Comparison of ENCODE assay signal across 19 mouse cellular contexts in genomic region chr5:151185286-151185856, GRCm38 (mm10). TPM values are rescaled to one million over a fixed set of nuclear protein-coding genes. Genes with fewer than 3 reads are reported as not detected.
"Had no signal": no experiment of that assay in that cellular context is flagged by ENCODE, and none has a peak within 500 bp of the region (broad histone marks: within the 10 kb centered on the region; RNA-seq: fewer than 3 reads in every experiment).

No protein-coding gene starts in this region.

- H3K4me2 ChIP-seq: limb, embryonic 15.5 days; midbrain, embryonic 11.5 days; midbrain, embryonic 15.5 days; neural tube, embryonic 13.5 days had no signal

- H3K9me3 ChIP-seq: limb, embryonic 15.5 days; megakaryocyte, embryonic 14.5 days; midbrain, embryonic 15.5 days; neural tube, embryonic 13.5 days had no signal

- ATAC-seq: midbrain, embryonic 15.5 days had no signal

- H3K27me3 ChIP-seq: limb, embryonic 15.5 days; midbrain, embryonic 15.5 days; neural tube, embryonic 13.5 days had no signal

- H3K4me3 ChIP-seq: limb, embryonic 15.5 days; megakaryocyte, embryonic 14.5 days; midbrain, embryonic 15.5 days; neural tube, embryonic 13.5 days had no signal

- H3K27ac ChIP-seq: kidney, postnatal 0 days; limb, embryonic 15.5 days; liver, embryonic 14.5 days; midbrain, embryonic 15.5 days; neural tube, embryonic 13.5 days had no signal

- DNase-seq: kidney, adult 9 months; kidney, postnatal 36 days; layer of hippocampus, adult 9-11 months; layer of hippocampus, postnatal 36 days; lung, adult 18-20 months; lung, postnatal 4 days; retina, postnatal 1 day; right cerebral cortex, postnatal 4 days; spleen, adult 18-20 months; thymus, adult 18-20 months; thymus, postnatal 14 days had no signal

- H3K9ac ChIP-seq: limb, embryonic 15.5 days; liver, embryonic 14.5 days; midbrain, embryonic 15.5 days; neural tube, embryonic 13.5 days had no signal

- H3K36me3 ChIP-seq: limb, embryonic 15.5 days; midbrain, embryonic 15.5 days; neural tube, embryonic 13.5 days had no signal

RNA-seq across cellular contexts. Expression of gene Stard13, which starts 48.3 kb away (rescaled TPM):
- total RNA-seq: monocyte, adult 5-6 weeks had no signal
